Mouse (Mus musculus): ENCODE data around the gene Tekt3. TPM values are rescaled to one million over a fixed set of nuclear protein-coding genes. Genes with fewer than 3 reads are reported as not detected.

Tekt3 gene
- polyA plus RNA-seq, 2 experiments: 0.06 to 0.30 TPM

DNA sequence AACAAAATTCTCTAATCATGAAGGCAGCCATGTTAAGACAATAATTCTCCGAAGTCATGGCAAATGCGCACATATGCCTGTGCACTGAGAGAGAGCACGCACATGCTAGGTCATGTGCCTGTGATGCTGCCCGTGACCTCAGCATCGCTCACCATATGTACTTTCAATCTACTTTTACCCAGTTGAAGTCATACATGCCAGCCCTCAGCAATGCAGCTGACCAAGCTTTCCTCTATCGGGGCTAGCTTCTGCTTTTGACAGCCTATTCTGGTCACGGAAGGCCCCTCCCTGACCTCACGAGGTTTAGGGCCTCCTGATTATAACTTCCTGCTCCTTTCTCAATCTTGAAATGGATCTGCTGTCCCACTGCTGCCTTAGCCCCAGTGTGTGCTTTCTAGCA, 15.1 kb upstream of the Tekt3 start:
- ATAC-seq (ENCODE audit: low FRiP score, low read depth): no peak
- DNase-seq (ENCODE audit: low spot score): no peak

DNA sequence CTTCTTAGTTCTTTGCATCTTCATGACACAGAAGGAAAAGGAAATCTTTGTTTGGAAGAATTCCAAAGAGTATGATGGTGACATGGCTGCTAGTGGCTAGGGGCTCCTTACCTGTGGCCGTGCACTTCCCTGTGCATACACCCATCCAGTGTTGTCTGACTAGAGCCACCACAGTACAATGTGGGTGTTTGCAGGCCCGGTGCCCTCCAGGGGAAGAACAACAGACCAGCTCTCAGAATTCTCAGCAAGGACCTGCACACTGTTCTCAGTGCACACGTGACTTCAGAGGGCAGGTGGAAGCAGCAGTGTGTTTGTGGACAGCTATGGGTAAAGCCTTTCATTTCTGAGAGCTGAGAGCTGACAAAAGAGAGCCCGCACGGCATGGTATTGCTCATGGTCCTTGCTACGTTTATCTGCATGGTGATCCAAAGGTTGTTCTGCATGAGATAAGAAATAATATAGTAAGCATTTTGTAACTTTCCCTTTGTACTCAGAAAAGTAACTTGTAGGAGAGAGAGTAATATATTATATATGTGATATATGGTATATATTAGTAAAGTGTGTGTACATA, 11.0 kb upstream of the Tekt3 start:
- Histone ChIP-seq H3K9ac (ENCODE audit: low read depth, low read length, severe bottlenecking) (no peak overlapping the region), H3K4me2 (replicated peaks; ENCODE audit: low read depth, low read length, severe bottlenecking) (no peak overlapping the region), H3K4me3 (replicated peaks; ENCODE audit: low read length) (no peak overlapping the region), H3K4me1 (ENCODE audit: control insufficient read depth, insufficient read depth, low read length) (no peaks in the 10 kb centered on the region), H3K27ac (replicated peaks; ENCODE audit: low read depth, low read length) (no peak overlapping the region), H3K9me3 (ENCODE audit: control insufficient read depth, low read length) (no peaks in the 10 kb centered on the region), H3K27me3 (ENCODE audit: control insufficient read depth, insufficient read depth, low read length) (no peaks in the 10 kb centered on the region), H3K36me3 (ENCODE audit: control insufficient read depth, insufficient read depth, low read length) (no peaks in the 10 kb centered on the region)
- no peak for ATAC-seq (ENCODE audit: low FRiP score, low read depth)
- TF ChIP-seq POLR2A (IDR thresholded peaks at IDR 0.05; ENCODE audit: borderline replicate concordance, extremely low read depth, insufficient read depth, insufficient read length): no peak
- WGBS: 95% methylated on average over 6 of the region's 6 CpGs
- no peak for DNase-seq (ENCODE audit: low spot score)

More for the DNA sequence above, 15.1 kb upstream of the Tekt3 start:
- no peak overlapping the region for H3K4me2 ChIP-seq (replicated peaks; ENCODE audit: low read depth, low read length, severe bottlenecking)
- H3K27me3 ChIP-seq (ENCODE audit: control insufficient read depth, insufficient read depth, low read length): no peaks in the 10 kb centered on the region
- H3K4me3 ChIP-seq (replicated peaks; ENCODE audit: low read length): no peak overlapping the region
- no peak for TF ChIP-seq POLR2A (IDR thresholded peaks at IDR 0.05; ENCODE audit: borderline replicate concordance, extremely low read depth, insufficient read depth, insufficient read length)
- no peaks in the 10 kb centered on the region for H3K9me3 ChIP-seq (ENCODE audit: control insufficient read depth, low read length)
- no peaks in the 10 kb centered on the region for H3K4me1 ChIP-seq (ENCODE audit: control insufficient read depth, insufficient read depth, low read length)
- H3K9ac ChIP-seq (ENCODE audit: low read depth, low read length, severe bottlenecking): no peak overlapping the region
- 84% methylated on average over 8 of the region's 8 CpGs for WGBS
- no peak overlapping the region for H3K27ac ChIP-seq (replicated peaks; ENCODE audit: low read depth, low read length)
- H3K36me3 ChIP-seq (ENCODE audit: control insufficient read depth, insufficient read depth, low read length): no peaks in the 10 kb centered on the region

DNA sequence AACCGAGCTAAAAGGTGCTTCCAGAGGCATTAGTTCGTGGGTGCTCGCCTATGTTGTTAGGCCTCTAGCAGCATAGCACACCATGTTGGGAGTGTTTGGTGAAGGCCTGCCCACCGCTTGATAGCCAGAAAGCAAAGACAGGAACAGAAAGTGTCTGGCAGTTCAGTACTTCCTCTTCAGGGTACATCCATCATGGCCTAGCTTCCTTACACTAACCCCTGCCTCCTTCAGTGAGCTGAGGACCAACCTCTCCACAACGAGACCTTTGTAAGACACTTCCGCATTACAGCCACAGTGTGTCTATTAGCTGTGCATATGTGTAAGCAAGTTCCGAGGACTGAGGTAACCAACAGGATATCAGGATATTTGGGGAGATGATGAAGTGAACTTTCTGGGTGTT, 10.4 kb upstream of the Tekt3 start:
- Histone ChIP-seq H3K4me2 (replicated peaks; ENCODE audit: low read depth, low read length, severe bottlenecking) (no peak overlapping the region), H3K9me3 (ENCODE audit: control insufficient read depth, low read length) (no peaks in the 10 kb centered on the region), H3K27me3 (ENCODE audit: control insufficient read depth, insufficient read depth, low read length) (no peaks in the 10 kb centered on the region), H3K4me1 (ENCODE audit: control insufficient read depth, insufficient read depth, low read length) (no peaks in the 10 kb centered on the region), H3K9ac (ENCODE audit: low read depth, low read length, severe bottlenecking) (no peak overlapping the region), H3K27ac (replicated peaks; ENCODE audit: low read depth, low read length) (no peak overlapping the region), H3K4me3 (replicated peaks; ENCODE audit: low read length) (no peak overlapping the region), H3K36me3 (ENCODE audit: control insufficient read depth, insufficient read depth, low read length) (no peaks in the 10 kb centered on the region)
- WGBS: 87% methylated on average over 7 of the region's 7 CpGs
- ATAC-seq (ENCODE audit: low FRiP score, low read depth) (no peak), DNase-seq (ENCODE audit: low spot score) (no peak)
- no peak for TF ChIP-seq POLR2A (IDR thresholded peaks at IDR 0.05; ENCODE audit: borderline replicate concordance, extremely low read depth, insufficient read depth, insufficient read length)

DNA sequence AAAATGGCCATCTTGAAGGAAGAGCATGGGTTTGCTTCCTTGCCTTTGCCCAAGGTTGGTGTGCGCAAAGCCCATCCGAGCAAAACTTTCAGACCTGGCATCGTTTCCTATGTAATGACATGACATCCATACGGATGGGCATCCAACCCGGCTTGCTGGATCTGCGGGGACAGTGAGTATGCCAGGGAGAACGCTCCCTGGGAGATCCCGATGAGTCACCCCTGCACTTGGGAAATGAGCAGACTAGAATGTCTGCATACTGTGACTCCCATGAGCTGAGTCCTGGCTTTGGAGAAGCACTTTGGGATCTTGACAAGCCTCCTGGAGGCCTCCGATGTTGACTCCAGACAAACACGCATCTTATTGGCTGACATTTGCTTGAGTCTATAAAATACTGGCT, 9.5 kb upstream of the Tekt3 start:
- H3K4me2 ChIP-seq (replicated peaks; ENCODE audit: low read depth, low read length, severe bottlenecking): no peak overlapping the region
- no peaks in the 10 kb centered on the region for H3K4me1 ChIP-seq (ENCODE audit: control insufficient read depth, insufficient read depth, low read length)
- DNase-seq (ENCODE audit: low spot score): no peak
- 91% methylated on average over 10 of the region's 10 CpGs for WGBS
- H3K9me3 ChIP-seq (ENCODE audit: control insufficient read depth, low read length): no peaks in the 10 kb centered on the region
- no peak for ATAC-seq (ENCODE audit: low FRiP score, low read depth)
- TF ChIP-seq POLR2A (IDR thresholded peaks at IDR 0.05; ENCODE audit: borderline replicate concordance, extremely low read depth, insufficient read depth, insufficient read length): no peak
- no peak overlapping the region for H3K4me3 ChIP-seq (replicated peaks; ENCODE audit: low read length)
- no peaks in the 10 kb centered on the region for H3K27me3 ChIP-seq (ENCODE audit: control insufficient read depth, insufficient read depth, low read length)
- no peak overlapping the region for H3K27ac ChIP-seq (replicated peaks; ENCODE audit: low read depth, low read length)
- H3K36me3 ChIP-seq (ENCODE audit: control insufficient read depth, insufficient read depth, low read length): no peaks in the 10 kb centered on the region
- H3K9ac ChIP-seq (ENCODE audit: low read depth, low read length, severe bottlenecking): no peak overlapping the region

DNA sequence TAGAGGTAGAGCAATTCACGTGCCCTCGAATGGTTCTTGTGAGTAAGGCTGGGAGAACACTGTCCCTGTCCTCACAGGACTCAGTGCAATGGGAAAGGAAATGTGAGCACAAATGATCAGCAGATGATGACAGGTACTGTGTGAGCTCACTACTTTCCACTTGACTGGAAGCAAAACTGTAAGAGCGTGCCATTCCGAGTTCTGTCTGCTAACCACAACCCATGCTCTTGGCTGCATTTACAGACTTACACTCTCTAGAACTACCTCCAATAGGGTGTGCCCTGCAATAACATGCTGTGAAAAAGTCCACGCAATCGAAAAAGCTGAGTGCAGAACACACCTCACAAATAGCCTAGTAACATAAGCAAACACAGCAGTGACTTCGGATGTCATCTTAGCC, 5.9 kb upstream of the Tekt3 start:
- no peak overlapping the region for H3K4me2 ChIP-seq (replicated peaks; ENCODE audit: low read depth, low read length, severe bottlenecking)
- ATAC-seq (ENCODE audit: low FRiP score, low read depth) (no peak), DNase-seq (ENCODE audit: low spot score) (no peak)
- H3K27ac ChIP-seq (replicated peaks; ENCODE audit: low read depth, low read length): no peak overlapping the region
- 0 out of 2 replicates have a peak, but pooled peaks cover 2% of the 10 kb centered on the region for H3K4me1 ChIP-seq (ENCODE audit: control insufficient read depth, insufficient read depth, low read length)
- no peaks in the 10 kb centered on the region for H3K27me3 ChIP-seq (ENCODE audit: control insufficient read depth, insufficient read depth, low read length)
- TF ChIP-seq POLR2A (IDR thresholded peaks at IDR 0.05; ENCODE audit: borderline replicate concordance, extremely low read depth, insufficient read depth, insufficient read length): no peak
- H3K9me3 ChIP-seq (ENCODE audit: control insufficient read depth, low read length): no peaks in the 10 kb centered on the region
- WGBS: 80% methylated on average over 7 of the region's 7 CpGs
- no peak overlapping the region for H3K4me3 ChIP-seq (replicated peaks; ENCODE audit: low read length)
- H3K36me3 ChIP-seq (ENCODE audit: control insufficient read depth, insufficient read depth, low read length): no peaks in the 10 kb centered on the region
- no peak overlapping the region for H3K9ac ChIP-seq (ENCODE audit: low read depth, low read length, severe bottlenecking)

Measured in limb, embryonic 14.5 days (tissue).